ENCODE assay signal across 27 mouse cellular contexts in the genomic region with DNA sequence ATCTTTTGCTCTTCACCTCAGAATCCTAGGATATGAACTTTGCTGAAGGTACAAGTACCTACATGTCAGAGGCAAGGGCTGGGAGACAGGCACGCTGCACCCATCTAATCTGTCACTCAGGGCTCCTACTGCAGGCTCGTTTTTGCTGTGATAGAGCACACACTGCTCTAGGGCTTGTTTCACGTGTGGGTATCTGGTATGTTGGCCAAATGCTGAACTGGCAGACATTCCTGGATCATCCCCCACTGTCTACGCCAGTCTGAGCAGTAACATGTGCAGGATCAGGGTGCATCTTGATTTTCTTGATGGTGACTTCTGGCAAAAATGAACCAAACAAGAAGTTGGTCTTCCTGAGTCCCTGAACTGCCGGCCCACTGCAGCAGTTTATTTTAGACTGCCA. TPM values are rescaled to one million over a fixed set of nuclear protein-coding genes. Genes with fewer than 3 reads are reported as not detected.
DNase-seq lines count a peak whose midpoint lies in the region; ATAC-seq and TF ChIP-seq lines count a peak whose summit lies in the region.
"Had no signal": no experiment of that assay in that cellular context is flagged by ENCODE, and none has a peak within 500 bp of the region (broad histone marks: within the 10 kb centered on the region; RNA-seq: fewer than 3 reads in every experiment).

No protein-coding gene starts in this region.

- ATAC-seq in frontal cortex, adult (ENCODE audit: low TSS enrichment), result peak; percentile 38
- ATAC-seq: activated CD4-positive, CD25-positive, alpha-beta regulatory T cell, adult 4 months; CD4-positive, CD25-positive, alpha-beta regulatory T cell, adult 4 months; forebrain, embryonic 14.5 days; forebrain, embryonic 16.5 days; Patski had no signal

- peak overlapping the region; percentile 68; the same call in 1 of the 2 replicates for H3K27ac ChIP-seq in layer of hippocampus, adult 2 months
- H3K27ac ChIP-seq: embryonic facial prominence, embryonic 13.5 days; embryonic facial prominence, embryonic 15.5 days; forebrain, embryonic 10.5 days; forebrain, embryonic 12.5 days had no signal

- DNase-seq in frontal cortex, postnatal 36 days (ENCODE audit: low spot score in 2 of 2), result no peak
- peak; percentile 35 to 36 for DNase-seq in layer of hippocampus, adult 2 months (ENCODE audit: low spot score in 2 of 2)
- no peak for DNase-seq in layer of hippocampus, adult 8-10 months (ENCODE audit: low spot score in 2 of 2)
- DNase-seq in brain, adult 2 months (ENCODE audit: low read depth, low spot score), result peak; percentile 52
- DNase-seq: adrenal gland, adult 8-10 months; adrenal gland, postnatal 14 days; adrenal gland, postnatal 36 days; B cell, adult 2 months; cerebellum, adult 11 months; cerebellum, adult 18-20 months; cerebellum, adult 8-10 months; cerebellum, adult 9-11 months; cerebellum, postnatal 36 days; embryo, embryonic 11 days had no signal

- TF ChIP-seq CTCF in layer of hippocampus, adult 2 months (conservative IDR thresholded peaks at IDR 0.05), result no peak

- H3K4me3 ChIP-seq in layer of hippocampus, adult 2 months, result no peak overlapping the region
- H3K4me3 ChIP-seq: embryonic facial prominence, embryonic 13.5 days; embryonic facial prominence, embryonic 15.5 days; erythroblast, embryonic 14.5 days; forebrain, embryonic 10.5 days; forebrain, embryonic 12.5 days had no signal

RNA-seq across cellular contexts. Expression of gene Pld6, which starts 10.2 kb away (rescaled TPM):
- 1 to 10 TPM in 1 of 2 experiments, under 1 TPM in 1; 0.69 to 1.2 TPM for total RNA-seq in layer of hippocampus, adult 2 months (2021)
- total RNA-seq in layer of hippocampus, adult 8-10 months (2022), result 1 to 10 TPM in 1 of 4 experiments, under 1 TPM in 2, not detected in 1; 0.49 to 1.5 (median 0.85) TPM
- total RNA-seq: CH12.LX, G1E had no signal

RNA-seq across cellular contexts. Expression of gene Flcn, which starts 32.6 kb away (rescaled TPM):
- total RNA-seq in layer of hippocampus, adult 2 months (2021), result 10 to 100 TPM; 44.8 to 46.9 TPM
- total RNA-seq in layer of hippocampus, adult 8-10 months (2022), result 10 to 100 TPM; 46.7 to 47.9 (median 47.2) TPM

Comparison
In these comparisons a context has a peak if more than half of its experiments do, and no peak if none do; other contexts are left out.
1. DNase-seq: peak in layer of hippocampus, adult 2 months (2 of 2) and brain, adult 2 months (single experiment); none in frontal cortex, postnatal 36 days (0 of 2) and layer of hippocampus, adult 8-10 months (0 of 2).